Mouse (Mus musculus) adipocyte (in vitro differentiated cells): ENCODE measurements at regions not wholly inside any gene's neighbourhood (a gene's known extent, or its start where the extent isn't known, plus 50 kb on each side); places are given as distances from the start of the nearest gene placed in this dataset.

Source experiments
- DNase-seq: peaks from one replicate; pipeline ENCODE4 v3.0.0-alpha.2; 2016; ENCODE audit warnings: low spot score

DNA sequence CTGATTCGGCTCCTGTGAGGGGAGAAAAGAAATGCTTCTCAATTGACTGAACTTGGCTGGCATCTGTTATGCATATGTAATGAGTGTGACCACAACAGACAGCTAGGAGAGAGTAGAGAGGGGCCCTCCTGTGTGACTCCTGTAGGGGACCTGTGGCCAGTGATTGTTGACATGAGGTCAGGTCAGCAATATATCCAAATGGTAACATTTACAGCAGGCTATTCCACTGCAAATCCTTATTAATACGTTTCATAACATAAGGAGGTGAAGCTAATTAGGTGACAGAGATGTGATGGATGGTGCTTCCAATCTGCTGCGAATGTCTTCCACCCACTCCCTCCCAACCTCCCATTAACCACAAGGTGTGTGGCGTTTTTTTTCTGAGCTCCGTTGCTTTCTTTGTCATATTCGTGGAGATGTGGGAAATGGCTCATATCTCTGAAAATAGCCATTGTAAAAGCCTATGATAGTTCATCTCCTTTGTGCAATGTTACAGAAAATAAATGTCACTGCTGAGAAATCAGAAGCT lies 309.5 kb downstream of the Irx1 start:
- DNase-seq, result no peak

DNA sequence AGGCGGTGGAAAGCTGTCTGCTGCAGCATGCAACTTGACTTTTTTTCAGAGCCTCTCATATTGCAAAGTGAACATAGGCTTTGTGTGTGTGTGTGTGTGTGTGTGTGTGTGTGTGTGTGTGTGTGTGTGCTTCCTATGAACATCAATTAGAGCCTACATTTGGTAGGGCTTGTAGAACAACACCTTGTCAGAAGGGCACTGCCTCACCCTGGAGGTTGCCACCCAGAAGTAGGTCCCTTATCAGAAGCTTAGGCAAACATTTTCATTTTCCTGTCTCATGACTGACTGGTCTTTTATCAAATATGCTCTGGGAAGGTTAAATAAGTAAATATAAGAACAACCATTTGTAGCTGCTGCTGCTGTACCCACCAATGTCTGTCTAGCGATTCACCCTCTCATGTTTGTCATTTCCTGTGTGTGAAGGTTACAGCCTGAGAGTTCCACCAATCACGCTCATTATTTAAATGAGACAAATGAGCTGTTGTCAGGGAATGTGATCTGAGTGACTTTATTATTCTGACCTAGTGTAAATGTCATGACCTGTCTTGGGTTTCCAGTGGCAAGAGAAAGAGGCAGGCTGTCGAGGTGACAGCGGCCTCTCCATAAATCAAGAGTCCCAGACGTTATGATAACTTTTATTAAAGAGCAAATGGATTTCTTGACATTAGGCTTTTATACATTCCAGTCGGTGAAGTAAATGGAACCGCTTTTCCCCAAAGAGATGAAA lies 310.1 kb downstream of the Irx1 start:
- no peak for DNase-seq

- no peak for DNase-seq
Observed at GRCm38 (mm10) chr13:71649876-71650275, 313.6 kb downstream of the Irx1 start.

DNA sequence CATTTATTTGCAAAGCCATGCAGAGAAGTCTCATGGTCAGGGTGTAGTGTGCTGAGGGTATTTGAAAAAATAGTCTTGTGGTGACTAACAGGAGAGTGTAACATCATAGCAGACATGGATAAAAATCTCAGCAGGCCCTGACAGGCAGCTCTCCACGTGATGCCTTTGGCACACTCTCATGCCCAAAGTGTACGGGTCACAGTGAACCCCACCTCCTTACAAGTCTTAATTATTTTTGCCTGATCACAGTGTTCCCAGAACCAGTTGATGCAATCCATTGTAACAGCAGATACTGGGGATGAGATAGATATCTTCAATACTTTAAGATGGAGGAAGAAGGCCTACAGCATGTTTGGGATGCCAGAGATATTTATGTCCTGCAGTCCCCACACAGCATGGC lies 314.5 kb downstream of the Irx1 start:
- no peak for DNase-seq

GRCm38 (mm10) chr13:71631447-71631846 lies 332.1 kb downstream of the Irx1 start:
- DNase-seq, result no peak

- DNase-seq, result no peak
Observed at GRCm38 (mm10) chr13:71617198-71617597, 346.3 kb downstream of the Irx1 start.

- DNase-seq, result no peak
Observed at GRCm38 (mm10) chr13:71612393-71613179, 350.9 kb downstream of the Irx1 start.

DNA sequence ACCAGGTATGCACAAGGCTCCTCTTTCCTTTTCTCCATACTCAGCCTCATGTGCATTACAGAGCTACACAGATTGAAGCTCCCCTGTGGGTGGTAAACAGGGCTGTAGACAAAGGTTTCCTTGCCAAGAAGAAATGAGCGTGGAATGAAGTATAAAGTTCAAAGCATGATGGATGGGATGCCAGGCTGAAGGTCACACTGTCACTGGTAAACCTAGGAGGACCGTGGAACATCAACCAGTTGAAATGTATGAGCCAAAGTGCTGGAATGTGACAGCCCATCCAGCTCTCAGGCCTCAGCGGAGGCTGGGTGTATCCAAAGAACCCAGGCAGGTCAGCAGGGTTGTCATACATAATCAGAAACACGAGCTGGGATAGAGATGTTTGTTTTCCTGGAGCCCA lies 381.0 kb downstream of the Irx1 start:
- DNase-seq, result no peak

- DNase-seq, result no peak
Observed at GRCm38 (mm10) chr13:71565895-71566294, 397.6 kb downstream of the Irx1 start.

- no peak for DNase-seq
Observed at GRCm38 (mm10) chr13:71565388-71565787, 398.1 kb downstream of the Irx1 start.

GRCm38 (mm10) chr13:71558477-71559215 lies 404.9 kb downstream of the Irx1 start:
- no peak for DNase-seq

DNA sequence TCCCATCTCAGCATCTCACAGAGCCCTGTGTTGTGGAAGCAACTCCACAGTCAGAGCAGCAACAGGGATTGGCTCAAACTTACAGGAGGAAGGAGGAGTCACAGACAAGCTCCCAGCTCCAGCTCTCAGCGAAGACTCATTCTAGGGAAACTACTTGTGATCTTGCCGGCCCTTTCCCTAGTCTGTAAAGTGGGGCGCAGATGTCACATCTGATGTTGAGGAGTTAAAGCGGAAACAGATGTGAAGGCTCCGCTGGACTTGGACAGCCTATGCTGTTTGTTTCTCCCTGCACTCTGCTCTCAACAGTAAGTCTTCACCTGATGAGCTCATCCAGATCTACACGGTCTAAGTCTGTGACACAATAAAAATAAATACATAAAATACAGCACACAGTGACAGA lies 408.1 kb downstream of the Irx1 start:
- no peak for DNase-seq

DNA sequence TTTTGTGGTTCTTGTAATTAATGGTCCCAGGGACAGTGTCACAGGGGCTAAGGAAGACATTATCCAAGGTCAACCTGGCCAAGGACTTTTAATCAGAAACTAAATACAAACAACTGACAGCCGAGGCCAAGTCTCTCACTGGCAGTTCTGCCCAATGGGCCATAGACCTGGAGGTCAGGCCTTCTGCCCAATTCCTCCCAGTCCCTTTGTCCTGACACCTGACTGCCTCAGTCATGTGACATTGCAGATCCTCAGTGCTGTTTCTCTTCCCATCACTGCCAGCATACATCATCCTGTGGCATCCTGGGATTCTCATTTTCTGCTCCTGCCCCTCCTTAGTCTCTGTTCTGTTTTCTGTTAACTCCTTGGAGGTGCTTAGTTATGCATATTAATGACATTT lies 413.4 kb downstream of the Irx1 start:
- no peak for DNase-seq

- no peak for DNase-seq
Observed at GRCm38 (mm10) chr13:71549206-71549831, 414.2 kb downstream of the Irx1 start.

GRCm38 (mm10) chr13:71538226-71538625 lies 425.3 kb downstream of the Irx1 start:
- no peak for DNase-seq

- DNase-seq, result no peak
Observed at GRCm38 (mm10) chr13:71532796-71533351, 430.6 kb downstream of the Irx1 start.

DNA sequence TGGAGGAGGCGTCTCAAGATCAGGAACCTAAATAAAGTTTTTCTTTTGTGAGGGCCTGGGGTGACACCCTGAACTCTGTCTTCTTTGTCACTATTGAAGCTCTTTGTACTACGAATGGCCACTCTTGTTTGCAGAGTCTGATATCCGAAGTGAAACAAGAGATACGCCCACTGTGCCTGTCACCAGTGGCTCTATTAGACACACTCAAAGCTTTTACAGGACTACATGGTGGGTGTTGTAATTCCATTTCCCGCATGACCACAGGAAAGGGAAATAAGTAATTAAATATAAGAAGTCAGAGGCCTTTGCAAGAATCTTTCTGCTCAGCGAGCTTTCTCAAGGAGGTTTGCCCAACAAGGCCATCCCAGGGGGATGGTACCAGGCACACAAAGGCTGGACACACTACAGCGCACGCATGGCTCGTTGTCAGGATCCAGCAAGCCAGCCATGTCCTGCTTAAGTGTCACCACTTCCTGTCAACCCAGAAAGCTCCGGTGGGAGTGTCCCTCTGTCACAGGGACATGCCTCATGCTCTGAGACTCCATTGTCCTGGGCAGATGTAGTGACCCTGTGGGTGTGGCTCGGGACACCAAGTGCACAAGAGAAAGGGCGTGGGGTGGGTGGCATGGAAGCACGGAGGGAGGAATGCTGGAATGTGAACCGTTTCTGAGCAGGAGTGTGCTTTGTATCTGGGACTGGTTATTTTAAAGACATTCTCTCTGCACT lies 434.0 kb downstream of the Irx1 start:
- DNase-seq, result no peak

DNA sequence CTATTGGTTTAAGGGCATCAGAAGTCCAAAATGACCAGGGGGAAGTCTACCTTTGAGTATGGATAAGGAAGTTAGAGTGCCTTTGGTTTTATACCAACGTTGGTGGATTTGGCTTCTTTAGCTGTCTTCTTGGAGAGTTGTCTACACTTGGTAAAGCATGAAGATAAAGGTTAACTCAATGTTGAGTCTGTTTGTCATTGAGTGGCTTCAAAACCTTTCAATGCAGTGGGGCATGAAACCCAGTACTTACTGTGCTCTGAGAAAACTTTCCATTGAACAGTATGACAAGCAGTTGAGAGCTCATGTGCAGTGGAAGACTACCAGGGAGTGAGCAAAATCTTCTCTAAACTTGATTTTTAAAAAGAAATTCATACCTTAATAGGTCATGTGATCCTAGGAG lies 445.7 kb downstream of the Irx1 start:
- DNase-seq, result no peak

- DNase-seq, result no peak
Observed at GRCm38 (mm10) chr13:71513204-71513603, 450.3 kb downstream of the Irx1 start.

DNA sequence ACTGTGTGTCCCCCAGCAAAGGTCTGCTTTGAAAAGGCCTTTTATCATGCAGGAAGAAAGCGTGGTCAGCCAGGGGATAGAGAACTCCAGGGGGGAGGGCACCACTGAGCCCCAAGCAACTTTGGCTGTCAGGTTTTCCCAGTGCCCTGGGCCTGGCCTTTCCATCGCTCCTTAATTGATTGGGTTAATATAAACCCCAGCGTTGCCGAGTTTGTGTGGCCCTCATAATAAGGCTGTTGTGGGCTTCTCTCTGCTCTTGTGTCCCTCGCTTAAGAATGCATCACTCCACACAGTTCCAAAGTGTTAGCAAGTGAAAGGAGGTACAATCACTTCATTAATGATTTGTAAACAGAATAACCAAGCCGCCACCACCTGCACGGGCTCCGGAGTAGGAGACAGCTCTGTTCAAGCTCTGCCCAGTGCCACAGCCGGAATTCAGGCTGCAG lies 455.5 kb downstream of the Irx1 start:
- no peak for DNase-seq

- no peak for DNase-seq
Observed at GRCm38 (mm10) chr13:71507421-71507931, 456.0 kb downstream of the Irx1 start.
